Mouse (Mus musculus) cerebellum, adult (tissue): ENCODE measurements at regions not wholly inside any gene's neighbourhood (a gene's known extent, or its start where the extent isn't known, plus 50 kb on each side); places are given as distances from the start of the nearest gene placed in this dataset.

Source experiments
- ATAC-seq: cut with Nextera tagmentation; 2 replicates; pipeline ENCODE4 v1.9.2; 2017; ENCODE audit warnings: mild to moderate bottlenecking, moderate library complexity, mixed read lengths; ENCODE audit not compliant: insufficient number of reproducible peaks, low FRiP score, low TSS enrichment

GRCm38 (mm10) chr10:50241645-50242044 lies 350.8 kb upstream of the Ascc3 start:
- ATAC-seq: no peak

- no peak for ATAC-seq
Measured at GRCm38 (mm10) chr10:50203587-50203986, 388.9 kb upstream of the Ascc3 start.

GRCm38 (mm10) chr10:50201691-50202090 lies 390.8 kb upstream of the Ascc3 start:
- ATAC-seq: 0 out of 2 replicates have a peak, but pooled peaks have one; percentile 39

DNA sequence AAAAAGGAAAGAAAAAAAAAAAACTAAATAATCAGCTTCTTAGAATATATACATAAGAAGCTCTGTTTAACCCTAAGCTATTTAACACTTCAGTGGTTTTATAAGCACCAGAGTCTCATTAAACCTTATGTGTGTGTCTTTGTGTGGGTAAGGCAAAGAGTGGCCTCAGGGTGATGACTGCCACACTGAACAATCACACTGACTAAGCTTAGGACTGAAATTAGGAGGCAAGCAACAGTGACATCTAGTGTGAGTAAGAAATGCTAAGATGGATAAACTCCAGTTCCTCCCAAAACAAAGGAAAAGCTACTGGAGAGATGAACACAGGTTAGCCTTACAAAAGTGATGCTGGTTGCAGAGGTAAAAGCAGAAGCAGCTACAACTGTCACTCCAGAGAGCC lies 392.6 kb upstream of the Ascc3 start:
- ATAC-seq: peak; percentile 82

DNA sequence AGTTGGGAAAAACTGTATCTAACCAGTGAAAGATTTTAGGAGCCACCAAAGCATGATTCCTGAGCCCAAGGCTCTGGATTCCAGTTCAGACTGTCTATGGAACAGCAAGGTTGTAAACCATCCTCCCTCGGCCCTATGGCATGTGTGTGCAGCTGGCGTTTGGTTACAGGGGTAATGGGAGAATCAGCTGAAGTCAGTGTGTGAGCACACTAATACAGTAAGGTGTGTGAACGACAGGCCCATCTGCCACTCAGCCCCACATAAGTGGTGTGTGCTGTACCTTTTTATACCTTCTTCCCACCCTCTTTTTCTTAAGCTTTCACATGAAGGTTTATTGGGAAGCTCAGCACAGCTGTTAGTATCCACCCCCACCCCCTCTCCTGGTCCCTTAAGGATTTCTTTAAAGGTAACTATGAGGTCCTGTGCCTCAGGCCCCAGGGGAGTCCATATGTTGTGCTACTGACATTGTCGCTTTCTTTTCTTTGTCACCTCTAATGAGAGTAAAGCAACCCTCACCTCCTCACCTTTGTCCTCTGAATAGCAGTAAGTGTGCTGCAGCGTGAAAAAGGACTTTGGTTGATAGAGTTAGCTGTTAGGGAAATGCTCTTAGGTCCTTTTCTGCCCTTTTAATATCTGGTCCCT lies 394.5 kb upstream of the Ascc3 start:
- ATAC-seq: no peak

GRCm38 (mm10) chr10:50190276-50190675 lies 401.7 kb upstream of the Grik2 start:
- no peak; the same call in 1 of the 2 replicates for ATAC-seq

GRCm38 (mm10) chr10:50169116-50169515 lies 380.6 kb upstream of the Grik2 start:
- peak; percentile 85 for ATAC-seq

- 0 out of 2 replicates have a peak, but pooled peaks have one; percentile 17 for ATAC-seq
Measured at GRCm38 (mm10) chr10:50138351-50138750, 349.8 kb upstream of the Grik2 start.

- ATAC-seq: peak; percentile 99
Measured at GRCm38 (mm10) chr10:50137783-50138182, 349.2 kb upstream of the Grik2 start.

DNA sequence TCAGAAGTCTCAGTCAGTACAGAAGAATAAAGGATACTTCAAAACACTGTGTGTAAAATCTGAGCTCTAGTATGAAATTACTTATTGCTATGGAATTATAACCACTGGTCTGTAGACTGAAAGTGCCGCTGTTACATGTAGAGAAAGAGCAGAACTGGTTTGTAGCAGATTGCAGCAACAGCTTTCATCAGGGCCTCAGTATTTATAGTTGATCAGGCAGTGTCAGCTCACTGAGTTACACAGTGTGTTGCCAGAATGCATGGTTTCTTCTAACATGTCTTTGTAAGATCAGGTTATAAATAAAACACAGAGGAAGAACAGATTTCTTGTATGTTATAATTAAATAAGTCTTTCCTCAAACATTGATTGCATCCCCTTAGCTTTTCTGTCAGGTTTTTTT lies 347.6 kb upstream of the Grik2 start:
- ATAC-seq: no peak

DNA sequence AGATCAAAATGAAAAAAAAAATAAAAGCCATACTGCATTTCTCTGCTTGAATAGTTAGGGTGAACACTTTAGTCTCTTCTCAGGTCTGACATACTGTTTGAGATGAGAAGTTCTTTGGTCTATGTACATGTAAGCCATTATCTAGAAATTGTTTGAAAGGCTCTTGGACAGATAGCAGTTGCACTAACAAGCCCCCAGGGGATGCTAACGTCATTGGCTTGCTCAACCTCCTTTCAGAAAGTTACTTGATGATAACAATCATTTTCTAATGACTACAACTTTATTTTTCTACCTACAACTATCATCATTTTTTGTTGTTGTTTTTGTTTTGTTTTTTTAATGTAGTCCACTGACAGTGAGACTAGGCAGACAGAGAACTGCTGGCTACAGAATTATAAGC lies 346.9 kb upstream of the Grik2 start:
- ATAC-seq: no peak
